Mouse (Mus musculus) bone marrow, adult 2 months (tissue): ENCODE results near the gene Amd1.

ENCODE experiments used
- CTCF ChIP-seq: fragments of 200-500 bp; IDR thresholded peaks from 2 replicates; pipeline ENCODE4 v1.5.1; 2011; ENCODE audit warnings: low read length, control low read depth; ENCODE audit not compliant: control insufficient read depth, insufficient read depth
- POLR2A ChIP-seq: fragments of 200-500 bp; IDR thresholded peaks from 2 replicates; pipeline ENCODE4 v1.6.1; 2011; ENCODE audit warnings: low read depth, mild to moderate bottlenecking, control low read depth, low read length, borderline replicate concordance; ENCODE audit not compliant: control insufficient read depth

DNA sequence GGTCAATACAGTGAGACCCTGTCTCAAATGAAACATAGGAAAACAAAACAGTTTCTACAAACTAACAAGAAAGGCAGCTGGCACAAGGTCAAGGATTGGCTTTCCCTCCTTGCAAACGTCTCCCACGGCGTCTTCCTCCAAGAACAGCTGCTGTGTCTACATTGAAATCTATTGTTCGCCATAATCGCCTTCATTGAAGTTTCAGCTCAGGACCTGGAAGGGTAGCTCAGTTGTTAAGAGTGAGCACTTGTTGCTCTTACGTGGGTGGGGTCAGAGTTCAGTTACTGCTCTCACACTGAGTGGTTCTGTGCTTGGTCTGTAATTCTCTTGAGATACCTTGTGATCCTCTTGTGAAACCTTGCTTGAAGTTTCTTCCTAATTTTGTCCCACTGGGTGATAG, 30.9 kb upstream of the Amd1 start:
- TF ChIP-seq CTCF, result no peak
- no peak for TF ChIP-seq POLR2A
